Mouse (Mus musculus) embryonic facial prominence, embryonic 12.5 days (tissue): ENCODE measurements at regions not wholly inside any gene's neighbourhood (a gene's known extent, or its start where the extent isn't known, plus 50 kb on each side); places are given as distances from the start of the nearest gene placed in this dataset.

Source experiments
- ATAC-seq: fragments of 200-750 bp; cut with Nextera tagmentation; 2 replicates; pipeline ENCODE4 v1.8.0; 2017; ENCODE audit not compliant: insufficient number of reproducible peaks, insufficient read depth, low FRiP score, low TSS enrichment
- H3K27ac ChIP-seq: fragments of 300-500 bp; sonication (generic); 2 replicates; pipeline ENCODE4 v1.5.1; 2016; ENCODE audit warnings: mild to moderate bottlenecking
- H3K27me3 ChIP-seq: fragments of 300-500 bp; sonication (generic); 2 replicates; pipeline ENCODE4 v1.6.1; 2016; ENCODE audit warnings: mild to moderate bottlenecking, moderate library complexity
- H3K36me3 ChIP-seq: fragments of 300-500 bp; sonication (generic); 2 replicates; pipeline ENCODE4 v1.6.1; 2016; ENCODE audit warnings: mild to moderate bottlenecking
- H3K4me1 ChIP-seq: fragments of 300-500 bp; sonication (generic); 2 replicates; pipeline ENCODE4 v1.6.1; 2016
- H3K4me2 ChIP-seq: fragments of 300-500 bp; sonication (generic); replicated peaks from 2 replicates; pipeline ENCODE4 v1.6.1; 2016; ENCODE audit warnings: mild to moderate bottlenecking, moderate library complexity
- H3K4me3 ChIP-seq: fragments of 300-500 bp; sonication (generic); 2 replicates; pipeline ENCODE4 v1.5.1; 2016; ENCODE audit warnings: mild to moderate bottlenecking
- H3K9ac ChIP-seq: fragments of 300-500 bp; sonication (generic); 2 replicates; pipeline ENCODE4 v1.6.1; 2016; ENCODE audit warnings: mild to moderate bottlenecking, moderate library complexity
- H3K9me3 ChIP-seq: fragments of 300-500 bp; sonication (generic); 2 replicates; pipeline ENCODE4 v1.6.1; 2016; ENCODE audit warnings: mild to moderate bottlenecking, moderate library complexity
- WGBS: fragments of 180-500 bp; shearing (Covaris S2); methylation state at CpG from one replicate; pipeline ENCODE4 v1.1.7; 2016; 5-methylcytosine and 5-hydroxymethylcytosine counted together

DNA sequence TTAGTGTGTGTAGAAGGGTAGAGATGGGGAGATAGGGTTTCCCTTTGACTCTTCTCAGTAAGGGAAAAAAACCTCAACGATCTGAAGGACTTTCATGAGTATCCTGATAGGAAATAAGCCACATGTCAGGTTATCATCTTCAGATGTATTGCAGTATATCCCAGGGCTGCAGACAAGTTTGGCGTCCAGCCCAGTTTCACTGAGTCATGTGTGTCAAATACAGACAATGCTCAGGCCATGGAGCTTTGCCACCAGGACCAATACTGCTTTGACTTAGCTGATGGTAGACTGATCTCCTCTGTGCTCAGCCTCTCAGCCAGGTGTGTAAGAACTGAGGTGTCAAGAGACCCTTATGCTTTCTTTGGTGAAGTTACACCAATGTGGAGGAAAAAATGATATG, 62.9 kb downstream of the Cst10 start:
- 75% methylated on average over 2 of the region's 2 CpGs for WGBS

DNA sequence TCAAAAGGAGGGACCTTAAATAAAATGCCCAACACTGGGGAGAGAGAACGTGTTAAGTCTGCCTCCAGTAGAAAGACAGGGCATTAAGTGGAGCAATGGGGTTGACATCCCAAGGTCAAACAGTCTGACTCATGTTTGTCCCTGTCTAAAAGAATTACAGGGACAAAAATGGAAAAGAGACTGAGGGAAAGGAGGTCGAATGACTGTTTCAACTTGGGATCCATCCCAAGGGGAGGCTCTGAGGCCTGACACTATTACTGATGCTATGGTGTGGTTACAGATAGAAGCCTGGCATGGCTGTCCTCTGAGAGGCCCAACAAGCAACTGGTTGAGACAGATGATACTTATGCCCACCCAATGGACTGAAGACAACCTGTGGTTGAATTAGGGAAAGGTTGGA, 67.6 kb downstream of the Cst10 start:
- Histone ChIP-seq H3K27me3 (no peaks in the 10 kb centered on the region), H3K9ac (no peak overlapping the region), H3K36me3 (no peaks in the 10 kb centered on the region), H3K4me2 (no peak overlapping the region), H3K27ac (no peak overlapping the region), H3K9me3 (no peaks in the 10 kb centered on the region), H3K4me1 (no peaks in the 10 kb centered on the region), H3K4me3 (no peak overlapping the region)
- 68% methylated on average over 2 of the region's 2 CpGs for WGBS
- no peak for ATAC-seq

More for the DNA sequence above, 62.9 kb downstream of the Cst10 start:
- ATAC-seq: no peak
- no peaks in the 10 kb centered on the region for H3K27me3 ChIP-seq
- no peak overlapping the region for H3K27ac ChIP-seq
- no peak overlapping the region for H3K9ac ChIP-seq
- H3K4me1 ChIP-seq: no peaks in the 10 kb centered on the region
- no peak overlapping the region for H3K4me3 ChIP-seq
- H3K4me2 ChIP-seq: no peak overlapping the region
- no peaks in the 10 kb centered on the region for H3K9me3 ChIP-seq
- H3K36me3 ChIP-seq: no peaks in the 10 kb centered on the region

DNA sequence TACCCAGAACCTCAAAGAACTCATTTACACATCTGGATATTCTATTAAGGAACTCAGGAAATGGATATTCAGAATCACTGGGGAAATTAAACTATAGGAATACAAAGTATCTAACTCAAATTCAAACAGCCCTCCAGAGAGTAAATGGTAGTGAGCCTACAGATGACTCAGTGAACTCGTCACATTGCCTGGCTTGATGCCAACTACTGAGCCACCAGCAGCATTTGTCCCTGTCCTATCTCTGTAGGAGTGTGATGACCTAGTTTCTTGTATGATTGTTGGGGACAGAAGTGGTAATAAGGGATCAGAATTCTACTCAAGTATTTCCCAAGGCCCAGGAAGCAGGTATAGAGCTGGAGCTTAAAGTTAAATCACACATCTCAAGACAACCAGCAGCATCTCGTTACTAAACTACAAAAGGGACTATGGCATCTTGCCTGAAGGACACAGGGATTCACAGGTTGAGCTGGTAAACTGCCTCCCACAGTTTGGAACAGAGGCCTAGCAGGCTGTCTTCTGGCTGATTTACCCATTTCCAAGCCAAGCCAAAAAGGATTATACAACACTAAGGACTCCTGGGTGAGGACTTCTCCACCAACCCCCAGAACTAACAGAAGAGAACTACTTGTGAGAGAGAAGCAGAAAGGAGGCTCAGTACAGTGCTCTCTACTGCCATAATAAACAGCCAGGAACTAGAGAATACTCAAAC, 88.6 kb downstream of the Cst10 start:
- H3K9me3 ChIP-seq: no peaks in the 10 kb centered on the region
- no peaks in the 10 kb centered on the region for H3K36me3 ChIP-seq
- H3K9ac ChIP-seq: no peak overlapping the region
- no peak overlapping the region for H3K27ac ChIP-seq
- 72% methylated on average over 2 of the region's 2 CpGs for WGBS
- H3K27me3 ChIP-seq: no peaks in the 10 kb centered on the region
- no peaks in the 10 kb centered on the region for H3K4me1 ChIP-seq
- no peak for ATAC-seq
- H3K4me3 ChIP-seq: no peak overlapping the region
- H3K4me2 ChIP-seq: no peak overlapping the region

DNA sequence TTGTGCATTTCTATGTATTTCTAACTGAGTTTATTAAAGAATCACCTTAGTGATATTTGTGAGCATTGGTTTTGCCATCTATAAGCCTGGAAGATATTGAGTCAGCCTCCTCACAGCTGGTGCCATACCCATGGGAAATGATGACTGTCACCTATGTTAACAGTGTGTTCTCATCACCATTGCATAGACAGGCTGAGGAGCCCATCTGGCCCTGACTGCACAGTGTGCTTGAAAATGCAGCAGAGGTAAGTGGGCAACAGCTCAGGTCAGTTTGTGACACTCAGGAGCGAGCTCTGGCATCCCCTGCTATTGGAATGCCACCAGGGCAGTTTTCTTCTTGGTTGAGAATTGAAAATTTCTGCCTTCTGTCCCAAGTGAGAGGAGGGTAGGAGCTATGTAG, 108.0 kb downstream of the Cst10 start:
- WGBS: 65% methylated on average over 1 of the region's 1 CpGs
- no peak for ATAC-seq

DNA sequence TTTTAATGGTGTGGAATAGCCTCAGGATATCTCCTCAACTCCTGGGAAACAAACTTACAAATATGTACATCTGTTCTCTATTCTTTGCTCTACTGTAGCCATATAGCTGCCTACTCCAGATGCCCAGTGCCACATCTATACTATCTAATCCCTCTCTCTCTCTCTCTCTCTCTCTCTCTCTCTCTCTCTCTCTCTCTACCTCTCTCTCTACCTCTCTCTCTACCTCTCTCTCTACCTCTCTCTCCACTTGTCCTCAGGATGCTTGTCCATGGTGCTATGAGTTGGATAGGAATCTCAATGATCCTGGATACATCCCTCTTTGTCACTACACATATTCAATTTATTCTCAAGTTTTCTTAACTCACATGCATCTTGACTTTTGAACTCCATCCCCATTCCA, 119.6 kb downstream of the Cst10 start:
- Histone ChIP-seq H3K27me3 (no peaks in the 10 kb centered on the region), H3K9ac (no peak overlapping the region), H3K4me1 (no peaks in the 10 kb centered on the region), H3K4me3 (no peak overlapping the region), H3K4me2 (no peak overlapping the region), H3K27ac (no peak overlapping the region), H3K36me3 (no peaks in the 10 kb centered on the region), H3K9me3 (no peaks in the 10 kb centered on the region)
- ATAC-seq: no peak

More for the DNA sequence above, 108.0 kb downstream of the Cst10 start:
- no peak overlapping the region for H3K4me3 ChIP-seq
- H3K36me3 ChIP-seq: no peaks in the 10 kb centered on the region
- H3K27me3 ChIP-seq: no peaks in the 10 kb centered on the region
- H3K4me2 ChIP-seq: no peak overlapping the region
- no peak overlapping the region for H3K27ac ChIP-seq
- H3K9me3 ChIP-seq: no peaks in the 10 kb centered on the region
- no peak overlapping the region for H3K9ac ChIP-seq
- no peaks in the 10 kb centered on the region for H3K4me1 ChIP-seq

DNA sequence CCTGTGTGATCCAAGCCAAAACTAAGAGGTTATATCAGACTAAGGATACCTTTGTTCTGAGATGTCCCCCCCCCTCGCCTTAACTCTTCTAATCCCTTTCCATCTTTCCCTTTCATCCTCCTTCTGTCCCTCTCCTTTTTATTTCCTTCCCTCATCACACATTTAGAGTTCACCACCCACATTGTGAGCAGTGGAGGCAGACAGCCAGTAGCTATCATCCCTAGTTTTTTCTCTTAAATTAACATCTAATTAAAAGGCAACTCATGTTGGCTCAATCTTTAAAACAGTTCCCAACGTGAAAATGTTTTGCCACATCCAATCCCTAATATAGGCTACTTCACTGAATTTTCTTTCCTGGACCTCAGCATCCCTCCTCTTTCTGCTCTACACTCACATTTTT, 138.0 kb downstream of the Cst10 start:
- ATAC-seq: no peak
- H3K4me3 ChIP-seq: no peak overlapping the region
- no peak overlapping the region for H3K27ac ChIP-seq
- WGBS: 66% methylated on average over 2 of the region's 2 CpGs
- H3K9me3 ChIP-seq: no peaks in the 10 kb centered on the region
- H3K27me3 ChIP-seq: no peaks in the 10 kb centered on the region
- no peaks in the 10 kb centered on the region for H3K36me3 ChIP-seq
- H3K9ac ChIP-seq: no peak overlapping the region
- H3K4me1 ChIP-seq: no peaks in the 10 kb centered on the region
- H3K4me2 ChIP-seq: no peak overlapping the region

DNA sequence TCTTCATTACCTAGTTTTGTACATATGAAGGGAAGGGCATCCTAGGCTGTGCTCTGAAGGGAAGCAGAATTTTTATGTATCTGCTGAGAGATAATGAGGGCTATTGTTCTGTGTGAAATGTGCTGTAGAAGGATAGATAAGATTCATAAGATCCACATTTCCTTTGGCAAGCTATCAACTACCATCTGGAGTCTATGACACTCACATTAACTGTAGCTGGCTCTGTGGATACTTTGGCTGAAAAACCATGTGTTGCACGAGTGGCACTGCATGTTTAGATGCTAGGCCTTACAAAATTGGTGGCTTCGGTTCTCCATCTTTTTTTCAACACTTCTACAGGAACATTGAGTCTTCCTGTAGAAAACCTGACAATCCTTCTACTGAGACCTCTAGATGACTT, 140.9 kb downstream of the Cst10 start:
- no peak for ATAC-seq
- Histone ChIP-seq H3K27ac (no peak overlapping the region), H3K9ac (no peak overlapping the region), H3K4me1 (no peaks in the 10 kb centered on the region), H3K27me3 (no peaks in the 10 kb centered on the region), H3K4me3 (no peak overlapping the region), H3K9me3 (no peaks in the 10 kb centered on the region), H3K4me2 (no peak overlapping the region), H3K36me3 (no peaks in the 10 kb centered on the region)
- 63% methylated on average over 2 of the region's 2 CpGs for WGBS

DNA sequence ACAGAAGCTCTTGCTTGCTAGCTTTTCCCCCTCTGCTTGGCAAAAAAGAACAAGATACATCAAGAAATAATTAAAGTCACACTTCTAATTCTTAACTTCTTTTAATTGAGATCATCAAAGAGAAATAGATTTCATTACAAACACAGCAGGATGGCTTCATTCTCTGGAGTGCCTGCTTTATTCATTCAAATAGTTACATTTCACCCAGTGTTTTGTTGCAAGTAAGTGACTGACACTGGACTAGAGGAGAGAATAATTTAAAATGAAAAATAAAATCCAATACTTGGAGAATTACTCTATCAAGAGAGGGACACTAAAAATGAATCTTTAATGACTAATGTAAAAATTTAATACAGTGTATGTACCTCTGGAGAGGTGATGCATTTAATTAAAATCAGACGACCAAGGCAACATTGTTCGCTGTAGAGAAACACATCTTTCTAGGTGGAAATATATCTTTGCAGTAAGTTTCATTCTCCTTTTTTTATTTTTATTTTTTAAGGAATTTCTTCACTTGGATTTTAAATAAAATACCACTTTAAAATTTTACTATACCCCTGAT, 141.9 kb downstream of the Cst10 start:
- no peaks in the 10 kb centered on the region for H3K36me3 ChIP-seq
- H3K9me3 ChIP-seq: no peaks in the 10 kb centered on the region
- H3K9ac ChIP-seq: no peak overlapping the region
- no peak for ATAC-seq
- H3K27me3 ChIP-seq: no peaks in the 10 kb centered on the region
- WGBS: 93% methylated on average over 2 of the region's 2 CpGs
- no peak overlapping the region for H3K4me3 ChIP-seq
- H3K4me1 ChIP-seq: no peaks in the 10 kb centered on the region
- H3K4me2 ChIP-seq: no peak overlapping the region
- no peak overlapping the region for H3K27ac ChIP-seq

DNA sequence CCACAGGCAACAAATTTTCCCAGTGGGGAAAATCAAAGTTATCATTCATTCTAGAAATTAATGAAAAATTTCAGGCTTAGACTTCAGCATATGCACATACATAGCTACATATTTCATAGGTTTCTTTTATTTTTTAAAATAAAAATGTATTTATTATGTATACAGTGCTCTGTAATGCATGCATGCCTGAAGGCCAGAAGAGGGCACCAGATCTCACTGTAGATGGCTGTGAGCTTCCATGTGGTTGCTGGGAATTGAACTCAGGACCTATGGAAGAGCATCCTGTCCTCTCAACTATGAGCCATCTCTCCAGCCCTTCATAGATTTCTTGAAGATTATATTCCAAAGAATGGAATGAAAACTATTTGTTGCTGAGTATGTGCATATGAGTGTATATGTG, 150.4 kb downstream of the Cst10 start:
- no peaks in the 10 kb centered on the region for H3K9me3 ChIP-seq
- no peaks in the 10 kb centered on the region for H3K36me3 ChIP-seq
- no peak for ATAC-seq
- H3K4me3 ChIP-seq: no peak overlapping the region
- H3K27me3 ChIP-seq: no peaks in the 10 kb centered on the region
- H3K27ac ChIP-seq: no peak overlapping the region
- H3K9ac ChIP-seq: no peak overlapping the region
- H3K4me2 ChIP-seq: no peak overlapping the region
- no peaks in the 10 kb centered on the region for H3K4me1 ChIP-seq

DNA sequence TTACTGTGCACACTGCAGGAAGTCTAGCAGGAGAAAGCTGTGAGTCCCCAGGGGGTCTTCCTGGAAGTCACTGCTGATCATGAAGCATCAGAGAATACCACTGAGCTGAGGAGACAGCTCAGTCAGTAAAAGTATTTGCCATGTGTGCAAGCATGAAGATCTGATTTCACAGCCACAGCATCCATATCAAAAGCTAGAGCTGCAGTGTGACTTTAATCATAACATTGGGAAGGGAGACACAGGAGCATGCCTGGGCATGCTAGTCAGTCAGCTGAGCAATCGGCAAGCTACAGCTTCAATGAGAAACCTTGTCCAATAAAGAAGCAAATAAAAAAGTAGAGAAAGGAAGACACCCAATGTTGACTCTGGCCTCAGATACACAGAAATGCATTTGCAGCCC, 168.9 kb downstream of the Cst10 start:
- Histone ChIP-seq H3K27ac (no peak overlapping the region), H3K4me2 (no peak overlapping the region), H3K9ac (no peak overlapping the region), H3K4me1 (no peaks in the 10 kb centered on the region), H3K36me3 (no peaks in the 10 kb centered on the region), H3K9me3 (no peaks in the 10 kb centered on the region), H3K27me3 (no peaks in the 10 kb centered on the region), H3K4me3 (no peak overlapping the region)
- WGBS: 50% methylated on average over 1 of the region's 1 CpGs
- ATAC-seq: no peak

DNA sequence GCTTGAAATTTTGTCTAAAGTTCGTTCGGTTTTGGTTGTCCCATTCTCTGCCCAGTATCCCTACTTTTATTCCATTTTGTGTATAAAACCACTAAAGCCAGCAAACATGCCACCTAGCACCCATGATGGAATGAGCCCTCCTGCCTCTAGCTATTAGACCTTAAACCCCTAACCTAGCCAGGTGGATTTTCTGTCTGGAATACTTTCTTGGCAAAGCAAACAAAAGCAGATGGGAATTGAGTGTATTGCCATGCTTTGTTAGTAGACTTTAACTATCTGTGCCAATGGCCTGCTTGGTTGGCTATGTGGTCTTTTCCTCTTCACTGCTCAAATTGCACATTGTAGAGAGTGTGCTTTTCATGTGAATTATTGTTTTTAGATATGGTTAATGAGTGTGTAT, 197.7 kb downstream of the Cst10 start:
- no peak for ATAC-seq
- H3K4me3 ChIP-seq: no peak overlapping the region
- no peak overlapping the region for H3K9ac ChIP-seq
- no peak overlapping the region for H3K4me2 ChIP-seq
- no peaks in the 10 kb centered on the region for H3K4me1 ChIP-seq
- H3K27ac ChIP-seq: no peak overlapping the region
- no peaks in the 10 kb centered on the region for H3K9me3 ChIP-seq
- no peaks in the 10 kb centered on the region for H3K36me3 ChIP-seq
- 75% methylated on average over 2 of the region's 2 CpGs for WGBS
- H3K27me3 ChIP-seq: no peaks in the 10 kb centered on the region

DNA sequence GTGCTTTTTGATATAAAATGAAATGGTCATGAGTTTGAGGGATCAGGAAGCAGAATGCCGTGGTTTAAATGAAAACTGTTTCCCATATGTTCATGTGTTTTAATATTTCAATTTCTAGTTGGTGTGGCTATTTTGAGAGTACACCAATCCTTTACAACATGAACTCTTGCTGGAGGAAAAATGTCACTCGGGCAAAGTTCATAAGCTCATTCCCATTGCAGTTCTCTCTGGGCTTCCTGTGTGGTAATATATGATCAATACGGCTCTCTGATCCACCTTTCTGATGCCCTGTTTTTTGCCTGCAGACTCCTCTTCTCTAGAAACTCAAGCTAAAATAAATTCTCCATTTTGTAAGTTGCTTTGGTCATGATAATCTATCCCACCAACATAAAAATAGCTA, 208.5 kb downstream of the Cst10 start:
- Histone ChIP-seq H3K9ac (no peak overlapping the region), H3K36me3 (no peaks in the 10 kb centered on the region), H3K4me1 (no peaks in the 10 kb centered on the region), H3K27me3 (no peaks in the 10 kb centered on the region), H3K27ac (no peak overlapping the region), H3K4me3 (no peak overlapping the region), H3K4me2 (no peak overlapping the region), H3K9me3 (no peaks in the 10 kb centered on the region)
- 78% methylated on average over 3 of the region's 3 CpGs for WGBS
- no peak for ATAC-seq
